Mouse (Mus musculus) heart, embryonic 14.5 days (tissue): ENCODE results near the gene Ranbp3l. TPM values are rescaled to one million over a fixed set of nuclear protein-coding genes. Genes with fewer than 3 reads are reported as not detected.

Experiments used
- polyA plus RNA-seq: library from polyadenylated mRNA; unstranded; fragments of >200 nt; fragmentation: Nextera tagmentation; extraction: Ambion mirVana; gene quantifications from 2 replicates; pipeline ENCODE4 v1.2.1, GENCODE M21; 2014

The Ranbp3l gene
- polyA plus RNA-seq, 1 experiment from 2014 or later: 0.24 TPM

Other genes starting within 250 kb of the Ranbp3l start
- 60.8 and 61.2 TPM in 2 replicates for gene Nadk2, start 103.3 kb downstream of the Ranbp3l start, polyA plus RNA-seq
- 2.9 and 3.8 TPM in 2 replicates for gene Lmbrd2, start 172.6 kb downstream of the Ranbp3l start, polyA plus RNA-seq
- gene Skp2, start 187.5 kb downstream of the Ranbp3l start, polyA plus RNA-seq: 20.4 and 23.1 TPM in 2 replicates